Mouse (Mus musculus): ENCODE measurements around the gene Emd. TPM values are rescaled to one million over a fixed set of nuclear protein-coding genes. Genes with fewer than 3 reads are reported as not detected.
A peak's percentile ranks its signal among the peaks of the same experiment; 100 is the strongest.

Gene Emd
- polyA plus RNA-seq, 1 experiment from 2014 or later, result 22.7 TPM

DNA sequence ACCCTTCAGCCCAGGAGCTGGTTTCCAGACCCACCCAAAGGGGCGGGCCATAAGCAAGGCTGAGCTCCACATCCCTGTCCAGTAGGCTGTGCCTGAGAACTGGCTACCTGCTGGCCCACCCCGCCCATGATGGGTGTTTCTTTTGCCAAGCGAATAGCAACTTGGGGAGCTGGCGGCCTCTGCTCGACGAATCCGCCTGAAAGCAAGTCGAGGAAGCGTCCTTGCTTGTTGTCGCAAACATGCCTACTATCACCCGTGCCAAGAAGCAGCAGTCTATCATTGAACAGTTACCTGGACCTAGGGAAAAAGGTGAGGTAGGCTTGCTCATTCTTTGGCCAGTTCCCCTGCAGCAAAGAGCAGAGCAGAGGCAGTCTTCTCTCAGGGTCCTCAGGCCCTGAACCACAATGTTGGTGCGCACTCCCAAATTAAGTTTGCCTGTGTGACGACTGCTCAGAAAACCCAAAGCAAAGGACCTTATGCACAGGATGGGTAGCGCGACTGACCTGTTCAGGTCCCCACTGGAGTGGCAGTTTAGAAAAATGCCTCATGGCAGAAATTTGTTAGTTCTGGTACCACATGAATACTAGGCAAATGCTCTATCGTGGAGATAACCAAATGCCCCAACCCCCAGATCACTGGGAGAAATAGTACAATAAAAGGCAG, 27.4 kb downstream of the Emd start, which contains the start of the genes Taz and Dnase1l1:
TSS of gene Taz (plus strand) at position 181 of the 663 bp plus-strand sequence.
TSS of gene Dnase1l1 (minus strand) at position 606 of the 663 bp plus-strand sequence.
- H3K36me3 ChIP-seq, result no peaks in the 10 kb centered on the region
- WGBS, result 14% methylated on average over 16 of the region's 16 CpGs
- DNase-seq (ENCODE audit: low spot score), result peak; percentile 92
- peaks cover 7% of the 10 kb centered on the region; the same call in 1 of the 2 replicates for H3K4me1 ChIP-seq
- H3K9me3 ChIP-seq, result no peaks in the 10 kb centered on the region
- peak within 1 kb of the TSS; percentile 88 for H3K27ac ChIP-seq
- H3K4me3 ChIP-seq, result peak within 1 kb of the TSS; percentile 71
- no peaks in the 10 kb centered on the region for H3K27me3 ChIP-seq (ENCODE audit: insufficient read depth, poor library complexity, severe bottlenecking)

DNA sequence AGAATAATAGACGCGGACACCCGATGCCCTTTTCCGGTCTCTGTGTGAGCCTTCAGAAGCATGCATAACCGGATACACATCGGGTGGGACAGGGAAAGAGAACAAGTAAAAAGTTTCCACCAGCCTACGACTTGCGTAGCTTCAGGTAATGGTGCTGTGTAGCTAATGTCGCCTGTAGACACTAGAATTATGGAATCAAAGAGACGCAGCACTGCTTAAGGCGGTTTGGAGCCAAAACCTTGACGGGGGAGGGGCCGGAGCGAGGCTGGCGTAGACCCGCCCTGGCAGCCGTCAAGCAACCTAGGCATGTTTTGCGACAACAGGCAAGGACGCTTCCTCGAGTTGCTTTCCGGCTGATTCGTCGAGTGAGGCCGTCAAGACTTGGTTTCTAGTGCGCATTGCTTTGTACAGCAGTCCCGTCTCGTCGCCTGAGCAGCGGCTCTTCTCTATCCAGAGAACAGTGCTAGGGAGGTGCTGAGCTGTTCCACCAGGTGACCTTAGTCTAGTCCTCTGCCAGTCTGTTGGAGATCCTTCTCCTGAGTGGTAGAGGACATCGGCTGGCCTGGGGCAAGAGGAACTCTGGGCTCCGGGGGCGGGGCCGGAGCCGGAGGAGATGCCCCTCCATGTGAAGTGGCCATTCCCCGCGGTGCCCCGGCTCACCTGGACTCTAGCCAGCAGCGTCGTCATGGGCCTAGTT, 28.1 kb downstream of the Emd start:
- peak; percentile 92 for DNase-seq (ENCODE audit: low spot score)
- WGBS, result 25% methylated on average over 39 of the region's 39 CpGs
- Histone ChIP-seq H3K4me3 (peak overlapping the region; percentile 71), H3K36me3 (no peaks in the 10 kb centered on the region), H3K4me1 (peaks cover 7% of the 10 kb centered on the region; the same call in 1 of the 2 replicates), H3K27ac (peak overlapping the region; percentile 88), H3K27me3 (ENCODE audit: insufficient read depth, poor library complexity, severe bottlenecking) (no peaks in the 10 kb centered on the region), H3K9me3 (no peaks in the 10 kb centered on the region)

DNA sequence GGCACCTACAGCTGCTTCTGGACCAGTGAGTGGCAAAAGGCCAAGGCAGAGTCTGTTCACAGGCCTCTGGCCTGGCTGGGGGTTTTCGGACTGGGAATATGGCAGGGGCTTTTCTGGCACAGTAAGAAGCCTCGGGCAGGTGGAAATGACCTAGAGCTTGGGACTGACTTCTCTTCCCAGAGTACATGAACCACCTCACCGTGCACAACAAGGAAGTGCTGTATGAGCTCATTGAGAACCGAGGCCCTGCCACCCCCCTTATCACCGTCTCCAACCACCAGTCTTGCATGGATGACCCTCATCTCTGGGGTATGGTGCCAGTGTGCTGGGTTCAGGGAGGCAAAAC, 28.6 kb downstream of the Emd start:
- Histone ChIP-seq H3K36me3 (peaks cover 2% of the 10 kb centered on the region; the same call in 1 of the 2 replicates), H3K27me3 (ENCODE audit: insufficient read depth, poor library complexity, severe bottlenecking) (no peaks in the 10 kb centered on the region), H3K9me3 (no peaks in the 10 kb centered on the region), H3K4me3 (peak overlapping the region; percentile 71), H3K4me1 (peaks cover 7% of the 10 kb centered on the region; the same call in 1 of the 2 replicates), H3K27ac (peak overlapping the region; percentile 88)
- no peak for DNase-seq (ENCODE audit: low spot score)
- 36% methylated on average over 5 of the region's 5 CpGs for WGBS

DNA sequence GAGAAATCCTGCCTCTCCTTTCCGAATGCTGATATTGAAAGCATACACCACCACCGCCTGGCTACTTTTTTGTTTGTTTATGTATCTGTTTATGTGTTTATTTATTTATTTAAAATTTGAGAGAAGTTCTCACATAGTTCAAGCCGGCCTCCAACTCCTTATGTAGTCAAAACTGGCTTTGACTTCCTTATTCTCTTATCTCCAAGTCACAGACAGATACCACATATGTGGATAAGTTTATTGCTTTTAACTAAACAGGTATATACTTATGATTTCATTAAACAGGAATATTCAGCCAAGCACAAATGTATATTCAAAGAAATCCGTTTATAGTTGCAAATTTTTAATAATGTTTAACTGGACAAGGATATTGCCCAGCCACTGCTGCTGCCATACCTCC, 38.9 kb downstream of the Emd start:
- DNase-seq (ENCODE audit: low spot score), result no peak
- no peaks in the 10 kb centered on the region for H3K9me3 ChIP-seq

DNA sequence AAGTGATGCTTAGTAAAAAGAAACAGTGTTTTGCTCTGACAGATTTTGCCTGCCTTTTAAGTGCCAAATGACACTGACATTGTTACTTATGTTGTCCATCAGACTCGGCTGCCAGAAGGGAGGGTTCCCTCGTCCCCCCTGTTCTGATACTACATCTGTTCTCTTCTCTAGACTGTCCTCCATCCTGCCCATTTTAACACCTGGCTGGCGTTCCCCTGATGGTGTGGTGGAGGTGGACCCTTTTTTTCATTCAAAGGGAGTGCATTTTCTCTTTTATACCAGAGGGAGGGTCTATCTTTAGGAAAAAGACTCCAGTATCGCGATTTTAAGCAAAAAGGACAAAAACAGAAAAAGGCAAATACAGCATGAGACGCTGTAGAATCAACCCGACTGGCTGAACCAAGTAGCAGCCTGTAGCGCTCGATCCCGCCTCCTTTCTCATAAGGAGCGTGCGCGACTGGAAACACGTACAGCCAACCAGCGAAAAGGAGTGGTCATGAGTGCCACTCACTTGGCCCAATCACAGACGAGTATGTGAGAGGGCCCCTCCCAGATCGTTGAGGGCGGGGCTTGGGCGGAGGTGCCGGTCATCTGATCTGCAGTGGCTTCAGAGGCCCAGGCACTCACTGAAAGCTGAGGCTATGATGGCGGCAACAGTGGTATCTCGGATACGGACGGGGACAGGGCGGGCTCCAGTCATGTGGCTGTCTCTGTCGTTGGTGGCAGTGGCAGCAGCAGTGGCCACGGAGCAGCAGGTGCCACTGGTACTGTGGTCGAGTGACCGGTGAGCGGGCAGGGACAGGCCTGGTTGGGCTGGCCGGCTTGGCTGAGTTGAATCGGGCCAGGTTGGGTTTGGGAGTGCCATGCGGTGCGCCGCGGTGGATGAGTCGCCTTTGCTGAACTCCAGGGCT, 42.3 kb downstream of the Emd start, which contains the start of gene Atp6ap1:
TSS of gene Atp6ap1 (plus strand) at position 560 of the 911 bp plus-strand sequence.
- peak; percentile 97 for DNase-seq (ENCODE audit: low spot score)
- H3K27ac ChIP-seq, result peak within 1 kb of the TSS; percentile 90
- 13% methylated on average over 37 of the region's 37 CpGs for WGBS
- peaks cover 26% of the 10 kb centered on the region for H3K36me3 ChIP-seq
- peak within 1 kb of the TSS; percentile 79 for H3K4me3 ChIP-seq
- H3K27me3 ChIP-seq (ENCODE audit: insufficient read depth, poor library complexity, severe bottlenecking), result no peaks in the 10 kb centered on the region
- H3K9me3 ChIP-seq, result no peaks in the 10 kb centered on the region
- H3K4me1 ChIP-seq, result no peaks in the 10 kb centered on the region

More for the DNA sequence above, 38.9 kb downstream of the Emd start:
- no peak overlapping the region for H3K27ac ChIP-seq
- 77% methylated on average over 4 of the region's 4 CpGs for WGBS
- peaks cover 12% of the 10 kb centered on the region; the same call in 1 of the 2 replicates for H3K36me3 ChIP-seq
- H3K4me3 ChIP-seq, result no peak overlapping the region
- H3K4me1 ChIP-seq, result no peaks in the 10 kb centered on the region
- H3K27me3 ChIP-seq (ENCODE audit: insufficient read depth, poor library complexity, severe bottlenecking), result no peaks in the 10 kb centered on the region

DNA sequence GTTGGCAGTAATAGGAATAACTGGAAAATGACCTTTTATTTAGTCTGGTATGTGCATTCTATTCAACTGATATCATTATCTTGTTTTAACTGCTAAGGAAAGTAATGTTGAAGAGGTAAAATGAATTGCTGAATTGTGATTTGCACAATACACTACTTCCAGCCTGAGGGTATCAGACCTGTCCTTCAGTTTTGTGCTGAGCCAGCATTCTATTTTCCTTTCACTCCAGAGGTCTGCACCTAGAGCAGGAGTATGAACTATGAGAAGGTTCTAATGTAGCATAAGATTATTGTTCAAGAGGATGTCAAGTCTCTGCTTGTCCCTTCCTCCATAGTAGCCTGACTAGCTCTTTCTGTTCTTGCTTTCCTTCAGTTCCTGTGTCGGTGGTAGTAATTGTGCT, 43.9 kb downstream of the Emd start:
- Histone ChIP-seq H3K36me3 (peaks cover 42% of the 10 kb centered on the region), H3K4me1 (no peaks in the 10 kb centered on the region), H3K4me3 (no peak overlapping the region), H3K9me3 (no peaks in the 10 kb centered on the region), H3K27ac (no peak overlapping the region), H3K27me3 (ENCODE audit: insufficient read depth, poor library complexity, severe bottlenecking) (no peaks in the 10 kb centered on the region)
- 87% methylated on average over 1 of the region's 1 CpGs for WGBS
- no peak for DNase-seq (ENCODE audit: low spot score)

DNA sequence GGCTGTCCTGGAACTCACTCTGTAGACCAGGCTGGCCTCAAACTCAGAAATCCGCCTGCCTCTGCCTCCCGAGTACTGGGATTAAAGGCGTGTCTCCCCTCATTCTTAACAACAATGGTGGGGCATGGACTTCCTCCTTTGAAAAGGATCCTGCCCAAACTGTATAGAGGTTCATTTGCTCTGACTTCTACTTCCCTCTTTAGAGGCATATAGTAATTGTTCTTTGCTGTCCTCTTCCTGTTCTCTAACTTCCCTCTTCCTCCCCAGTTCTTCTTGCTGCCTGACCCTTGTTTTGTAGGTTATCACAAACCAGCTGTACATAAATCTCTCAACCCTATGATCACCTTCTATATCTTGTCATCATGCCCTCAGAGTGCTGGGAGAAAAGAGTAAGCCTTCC, 45.2 kb downstream of the Emd start:
- Histone ChIP-seq H3K27ac (no peak overlapping the region), H3K27me3 (ENCODE audit: insufficient read depth, poor library complexity, severe bottlenecking) (0 out of 2 replicates have a peak, but pooled peaks cover under 1% of the 10 kb centered on the region), H3K9me3 (no peaks in the 10 kb centered on the region), H3K4me3 (no peak overlapping the region), H3K4me1 (no peaks in the 10 kb centered on the region), H3K36me3 (peaks cover 51% of the 10 kb centered on the region)
- DNase-seq (ENCODE audit: low spot score), result no peak
- 77% methylated on average over 3 of the region's 3 CpGs for WGBS

DNA sequence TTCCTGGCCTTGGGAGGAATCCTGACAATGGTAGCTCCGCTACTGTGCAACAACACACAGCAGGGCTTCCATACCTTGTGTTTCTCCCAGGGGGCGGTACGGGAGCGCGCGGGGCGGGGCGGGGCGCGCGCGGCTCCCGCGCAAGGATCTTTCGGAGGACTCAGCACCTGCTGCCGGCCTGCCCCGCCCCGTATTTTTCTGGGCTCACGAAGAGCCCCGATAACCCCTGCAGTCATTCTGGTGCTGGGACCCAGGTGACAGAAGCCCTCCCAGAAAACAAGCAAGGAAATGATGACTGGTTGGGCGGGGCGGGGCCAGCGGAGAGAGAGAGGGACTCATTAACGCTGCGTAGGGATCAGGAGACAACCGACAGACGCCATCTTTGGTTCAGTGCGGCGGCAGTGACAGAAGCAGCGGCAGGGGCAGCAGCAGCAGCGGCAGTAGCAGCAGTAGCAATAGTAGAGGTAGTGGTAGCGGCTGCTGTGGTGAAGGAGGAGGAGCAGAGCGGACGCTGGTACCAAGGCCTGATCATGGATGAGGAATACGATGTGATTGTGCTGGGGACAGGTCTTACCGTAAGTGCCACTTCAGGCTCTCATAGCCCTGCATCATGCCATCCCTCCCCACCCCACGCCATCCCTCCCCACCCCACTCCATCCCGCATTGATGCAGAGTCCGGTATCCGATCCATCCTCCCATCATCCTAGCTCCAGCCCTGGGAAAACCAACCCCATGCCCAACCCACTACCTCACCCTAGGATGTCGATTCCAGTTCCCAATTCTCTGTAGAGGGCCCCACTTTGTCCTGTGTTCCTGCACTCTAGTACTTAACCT, 50.6 kb downstream of the Emd start, which contains the start of gene Gdi1:
TSS of gene Gdi1 (plus strand) at position 132 of the 834 bp plus-strand sequence.
- DNase-seq (ENCODE audit: low spot score), result peak; percentile 86
- H3K9me3 ChIP-seq, result no peaks in the 10 kb centered on the region
- WGBS, result 13% methylated on average over 40 of the region's 41 CpGs
- H3K36me3 ChIP-seq, result peaks cover 76% of the 10 kb centered on the region
- peaks cover 9% of the 10 kb centered on the region; the same call in 1 of the 2 replicates for H3K4me1 ChIP-seq
- H3K4me3 ChIP-seq, result peak within 1 kb of the TSS; percentile 66
- peak within 1 kb of the TSS; percentile 93 for H3K27ac ChIP-seq
- 0 out of 2 replicates have a peak, but pooled peaks cover 3% of the 10 kb centered on the region for H3K27me3 ChIP-seq (ENCODE audit: insufficient read depth, poor library complexity, severe bottlenecking)

Small RNA genes within 50 kb of the gene (microRNA-seq; reads per million reads assigned to microRNA genes)
- gene Mir7091, result 0.76 reads per million

Other genes with a start within 250 kb of the Emd start
- 59.3 and 60.8 TPM in 2 replicates for gene Irak1, start 230.8 kb upstream of the Emd start, polyA plus RNA-seq (2016; fragmentation: Nextera tagmentation; extraction: Ambion mirVana)
- gene Opn1mw, start 127.2 kb upstream of the Emd start, polyA plus RNA-seq (2016; fragmentation: Nextera tagmentation; extraction: Ambion mirVana), result not detected in 2 replicates
- gene Mecp2, start 119.3 kb upstream of the Emd start, polyA plus RNA-seq (2016; fragmentation: Nextera tagmentation; extraction: Ambion mirVana), result 11.3 and 13.1 TPM in 2 replicates
- not detected in 2 replicates for gene Tex28, start 86.8 kb upstream of the Emd start, polyA plus RNA-seq (2016; fragmentation: Nextera tagmentation; extraction: Ambion mirVana)
- gene Tktl1, start 77.4 kb upstream of the Emd start, polyA plus RNA-seq (2016; fragmentation: Nextera tagmentation; extraction: Ambion mirVana), result 0.05 and 0.10 TPM in 2 replicates
- 199 and 236 TPM in 2 replicates for gene Flna, start 4.9 kb upstream of the Emd start, polyA plus RNA-seq (2016; fragmentation: Nextera tagmentation; extraction: Ambion mirVana)
- gene Rpl10, start 16.1 kb downstream of the Emd start, polyA plus RNA-seq (2016; fragmentation: Nextera tagmentation; extraction: Ambion mirVana), result 496 and 543 TPM in 2 replicates
- 66.9 and 73.1 TPM in 2 replicates for gene Taz, start 27.2 kb downstream of the Emd start, polyA plus RNA-seq (2016; fragmentation: Nextera tagmentation; extraction: Ambion mirVana)
- gene Dnase1l1, start 27.6 kb downstream of the Emd start, polyA plus RNA-seq (2016; fragmentation: Nextera tagmentation; extraction: Ambion mirVana), result 11.1 and 11.2 TPM in 2 replicates
- 114 and 125 TPM in 2 replicates for gene Atp6ap1, start 42.4 kb downstream of the Emd start, polyA plus RNA-seq (2016; fragmentation: Nextera tagmentation; extraction: Ambion mirVana)
- gene Gdi1, start 50.3 kb downstream of the Emd start, polyA plus RNA-seq (2016; fragmentation: Nextera tagmentation; extraction: Ambion mirVana), result 171 and 194 TPM in 2 replicates
- gene Fam50a, start 58.3 kb downstream of the Emd start, polyA plus RNA-seq (2016; fragmentation: Nextera tagmentation; extraction: Ambion mirVana), result 57.1 and 65.2 TPM in 2 replicates
- 7.0 and 12.7 TPM in 2 replicates for gene Plxna3, start 74.4 kb downstream of the Emd start, polyA plus RNA-seq (2016; fragmentation: Nextera tagmentation; extraction: Ambion mirVana)
- 103 and 105 TPM in 2 replicates for gene Lage3, start 98.9 kb downstream of the Emd start, polyA plus RNA-seq (2016; fragmentation: Nextera tagmentation; extraction: Ambion mirVana)
- 64.2 and 71.0 TPM in 2 replicates for gene Ubl4a, start 118.5 kb downstream of the Emd start, polyA plus RNA-seq (2016; fragmentation: Nextera tagmentation; extraction: Ambion mirVana)
- gene Slc10a3, start 118.7 kb downstream of the Emd start, polyA plus RNA-seq (2016; fragmentation: Nextera tagmentation; extraction: Ambion mirVana), result 13.1 and 15.7 TPM in 2 replicates
- 24.0 and 25.3 TPM in 2 replicates for gene Fam3a, start 138.6 kb downstream of the Emd start, polyA plus RNA-seq (2016; fragmentation: Nextera tagmentation; extraction: Ambion mirVana)
- 18.6 and 21.7 TPM in 2 replicates for gene Ikbkg, start 138.6 kb downstream of the Emd start, polyA plus RNA-seq (2016; fragmentation: Nextera tagmentation; extraction: Ambion mirVana)
- gene G6pdx, start 174.5 kb downstream of the Emd start, polyA plus RNA-seq (2016; fragmentation: Nextera tagmentation; extraction: Ambion mirVana), result 26.3 and 34.6 TPM in 2 replicates
- gene Gm6880, start 226.7 kb downstream of the Emd start, polyA plus RNA-seq (2016; fragmentation: Nextera tagmentation; extraction: Ambion mirVana), result not detected in 2 replicates

Data from heart, embryonic 10.5 days (tissue).